Mouse (Mus musculus) embryonic facial prominence, embryonic 10.5 days (tissue): ENCODE measurements around the gene Mcm8. TPM values are rescaled to one million over a fixed set of nuclear protein-coding genes. Genes with fewer than 3 reads are reported as not detected.

Experiments used
- DNase-seq: peaks from one replicate; pipeline ENCODE4 v3.0.0-alpha.2; 2017; ENCODE audit warnings: low spot score
- H3K27ac ChIP-seq: fragments of 300-500 bp; sonication (generic); replicated peaks from 2 replicates; pipeline ENCODE4 v1.5.1; 2016; ENCODE audit warnings: mild to moderate bottlenecking
- H3K27me3 ChIP-seq: fragments of 300-500 bp; sonication (generic); replicated peaks from 2 replicates; pipeline ENCODE4 v1.6.1; 2016; ENCODE audit warnings: low read depth, mild to moderate bottlenecking; ENCODE audit not compliant: poor library complexity, severe bottlenecking
- H3K36me3 ChIP-seq: fragments of 300-500 bp; sonication (generic); replicated peaks from 2 replicates; pipeline ENCODE4 v1.6.1; 2016; ENCODE audit warnings: mild to moderate bottlenecking, moderate library complexity
- H3K4me1 ChIP-seq: fragments of 300-500 bp; sonication (generic); 2 replicates; pipeline ENCODE4 v1.6.1; 2016
- H3K4me3 ChIP-seq: fragments of 300-500 bp; sonication (generic); 2 replicates; pipeline ENCODE4 v1.5.1; 2016; ENCODE audit warnings: mild to moderate bottlenecking, moderate library complexity
- H3K9me3 ChIP-seq: fragments of 300-500 bp; sonication (generic); 2 replicates; pipeline ENCODE4 v1.6.1; 2016; ENCODE audit warnings: mild to moderate bottlenecking
- WGBS: fragments of 180-500 bp; shearing (Covaris S2); methylation state at CpG from one replicate; pipeline ENCODE4 v1.1.7; 2016; 5-methylcytosine and 5-hydroxymethylcytosine counted together
- polyA plus RNA-seq: library from polyadenylated mRNA; unstranded; fragments of >200 nt; fragmentation: Nextera tagmentation; extraction: Ambion mirVana; gene quantifications from 2 replicates; pipeline ENCODE4 v1.2.1, GENCODE M21; 2016

The Mcm8 gene
- polyA plus RNA-seq, 1 experiment from 2014 or later, result 30.9 TPM

- H3K36me3 ChIP-seq, result no peaks in the 10 kb centered on the region
- no peaks in the 10 kb centered on the region for H3K9me3 ChIP-seq
- peaks cover 35% of the 10 kb centered on the region for H3K4me1 ChIP-seq
- under 1% methylated on average over 58 of the region's 58 CpGs for WGBS
- peaks cover 52% of the 10 kb centered on the region for H3K27me3 ChIP-seq
- DNase-seq, result peak; percentile 69
- H3K4me3 ChIP-seq, result peak overlapping the region; percentile 62
- peak overlapping the region; percentile 59; the same call in 1 of the 2 replicates for H3K27ac ChIP-seq
Observed at GRCm38 (mm10) chr2:132879261-132880044, 63.5 kb downstream of the Mcm8 start.

GRCm38 (mm10) chr2:132880844-132881645, 65.1 kb downstream of the Mcm8 start, which contains the start of gene Lrrn4:
Lrrn4 (minus strand) TSS chr2:132880891.
- Histone ChIP-seq H3K36me3 (no peaks in the 10 kb centered on the region), H3K4me3 (peak within 1 kb of the TSS; percentile 62), H3K27ac (peak within 1 kb of the TSS; percentile 63), H3K9me3 (no peaks in the 10 kb centered on the region), H3K4me1 (peaks cover 35% of the 10 kb centered on the region), H3K27me3 (peaks cover 52% of the 10 kb centered on the region)
- WGBS, result 3% methylated on average over 12 of the region's 12 CpGs
- DNase-seq, result peak; percentile 62

GRCm38 (mm10) chr2:132884303-132884967, 68.5 kb downstream of the Mcm8 start:
- WGBS, result 79% methylated on average over 8 of the region's 8 CpGs
- H3K4me1 ChIP-seq, result peaks cover 24% of the 10 kb centered on the region
- H3K36me3 ChIP-seq, result no peaks in the 10 kb centered on the region
- no peaks in the 10 kb centered on the region for H3K9me3 ChIP-seq
- no peak overlapping the region for H3K4me3 ChIP-seq
- no peak overlapping the region for H3K27ac ChIP-seq
- H3K27me3 ChIP-seq, result peaks cover 24% of the 10 kb centered on the region
- no peak for DNase-seq

- H3K36me3 ChIP-seq, result no peaks in the 10 kb centered on the region
- WGBS, result 94% methylated on average over 7 of the region's 7 CpGs
- H3K4me1 ChIP-seq, result peaks cover 15% of the 10 kb centered on the region
- peaks cover 15% of the 10 kb centered on the region for H3K27me3 ChIP-seq
- no peaks in the 10 kb centered on the region for H3K9me3 ChIP-seq
- no peak overlapping the region for H3K27ac ChIP-seq
- no peak overlapping the region for H3K4me3 ChIP-seq
- no peak for DNase-seq
Observed at GRCm38 (mm10) chr2:132885312-132885711, 69.4 kb downstream of the Mcm8 start.

Other genes starting within 250 kb of the Mcm8 start
- gene Gpcpd1, start 228.4 kb upstream of the Mcm8 start, polyA plus RNA-seq, result 28.6 and 33.3 TPM in 2 replicates
- 15.7 and 16.6 TPM in 2 replicates for gene Shld1, start 129.2 kb upstream of the Mcm8 start, polyA plus RNA-seq
- gene Chgb, start 34.9 kb upstream of the Mcm8 start, polyA plus RNA-seq, result 1.8 and 3.1 TPM in 2 replicates
- 47.4 and 51.1 TPM in 2 replicates for gene Trmt6, start 86 bp upstream of the Mcm8 start, polyA plus RNA-seq
- 14.7 and 16.4 TPM in 2 replicates for gene Crls1, start 30.5 kb downstream of the Mcm8 start, polyA plus RNA-seq
- 0.93 and 0.99 TPM in 2 replicates for gene Lrrn4, start 64.8 kb downstream of the Mcm8 start, polyA plus RNA-seq
- gene Fermt1, start 129.8 kb downstream of the Mcm8 start, polyA plus RNA-seq, result 20.2 and 22.7 TPM in 2 replicates